Comparison of ENCODE assay signal across 21 mouse cellular contexts in the genomic region with DNA sequence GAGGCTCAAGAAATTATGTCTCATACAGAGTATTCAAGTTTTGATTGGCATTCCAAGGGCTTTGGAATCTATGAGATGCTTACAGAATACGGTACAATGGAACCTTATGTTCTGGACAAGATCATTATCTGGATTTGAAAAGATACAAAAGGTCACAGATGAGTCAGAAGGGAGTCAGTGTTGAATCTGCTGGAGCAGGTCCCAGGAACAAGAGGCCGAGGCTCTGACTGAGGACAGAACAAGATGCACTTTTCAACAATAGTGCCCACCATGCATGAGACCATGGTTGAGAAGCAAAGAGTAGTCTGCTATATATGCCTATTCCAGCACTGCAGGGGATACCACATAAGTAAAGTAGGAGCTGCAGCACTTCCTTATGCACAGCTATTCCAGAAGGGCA.
DNase-seq lines count a peak whose midpoint lies in the region; ATAC-seq lines count a peak whose summit lies in the region.
"Had no signal": no experiment of that assay in that cellular context is flagged by ENCODE, and none has a peak within 500 bp of the region (broad histone marks: within the 10 kb centered on the region; RNA-seq: fewer than 3 reads in every experiment).

No protein-coding gene starts in this region.

- H3K27ac ChIP-seq in neural tube, embryonic 15.5 days (replicated peaks) = no peak overlapping the region
- H3K27ac ChIP-seq: embryonic facial prominence, embryonic 13.5 days; forebrain, embryonic 13.5 days; heart, embryonic 10.5 days; hindbrain, embryonic 13.5 days; hindbrain, postnatal 0 days had no signal

- H3K9ac ChIP-seq in neural tube, embryonic 15.5 days (replicated peaks) = no peak overlapping the region
- H3K9ac ChIP-seq: embryonic facial prominence, embryonic 13.5 days; forebrain, embryonic 13.5 days; forebrain, postnatal 0 days; hindbrain, embryonic 13.5 days had no signal

- DNase-seq in cerebellum, adult 11 months = no peak
- DNase-seq in 3T3-L1 (ENCODE audit: low read depth, low spot score) = peak; percentile 2
- peak; percentile 9 for DNase-seq in adrenal gland, adult 8-10 months
- peak; percentile 32 to 56 for DNase-seq in adrenal gland, postnatal 36 days
- no peak for DNase-seq in kidney, postnatal 4 days
- DNase-seq in spleen, postnatal 36 days (ENCODE audit: low spot score in 2 of 2) = no peak
- DNase-seq: cerebellum, adult 11-12 months; cerebellum, postnatal 14 days; forebrain, postnatal 0 days; gastrocnemius, postnatal 14 days; heart, postnatal 14 days; kidney, adult 11 months; kidney, adult 9 months had no signal

- H3K27me3 ChIP-seq in neural tube, embryonic 15.5 days (replicated peaks) = no peaks in the 10 kb centered on the region
- H3K27me3 ChIP-seq: CH12.LX; embryonic facial prominence, embryonic 13.5 days; forebrain, embryonic 13.5 days; hindbrain, embryonic 13.5 days had no signal

- peak; percentile 31; the same call in 1 of the 2 replicates for ATAC-seq in cerebellum, adult (ENCODE audit: insufficient number of reproducible peaks, low FRiP score, low TSS enrichment)
- ATAC-seq in neural tube, embryonic 15.5 days (ENCODE audit: low FRiP score) = no peak
- ATAC-seq: forebrain, embryonic 13.5 days; forebrain, postnatal 0 days; hindbrain, postnatal 0 days had no signal

- no peaks in the 10 kb centered on the region for H3K36me3 ChIP-seq in neural tube, embryonic 15.5 days
- H3K36me3 ChIP-seq: embryonic facial prominence, embryonic 13.5 days; heart, embryonic 10.5 days; hindbrain, embryonic 13.5 days had no signal

- H3K4me3 ChIP-seq in neural tube, embryonic 15.5 days (replicated peaks) = no peak overlapping the region
- H3K4me3 ChIP-seq: embryonic facial prominence, embryonic 13.5 days; forebrain, embryonic 13.5 days; heart, embryonic 10.5 days; hindbrain, embryonic 13.5 days had no signal

- H3K4me2 ChIP-seq in neural tube, embryonic 15.5 days = no peak overlapping the region
- H3K4me2 ChIP-seq: embryonic facial prominence, embryonic 13.5 days; forebrain, embryonic 13.5 days; hindbrain, embryonic 13.5 days had no signal

- 81% methylated on average over 2 of the region's 2 CpGs for WGBS in neural tube, embryonic 15.5 days

- H3K4me1 ChIP-seq in neural tube, embryonic 15.5 days = peaks cover 3% of the 10 kb centered on the region
- H3K4me1 ChIP-seq: heart, embryonic 10.5 days had no signal

- no peaks in the 10 kb centered on the region for H3K9me3 ChIP-seq in neural tube, embryonic 15.5 days (replicated peaks)
- H3K9me3 ChIP-seq: embryonic facial prominence, embryonic 13.5 days; forebrain, embryonic 13.5 days; heart, embryonic 10.5 days; hindbrain, embryonic 13.5 days had no signal

Comparison
In these comparisons a context has a peak if more than half of its experiments do, and no peak if none do; other contexts are left out.
1. DNase-seq: peak in 3T3-L1 (single experiment), adrenal gland, adult 8-10 months (single experiment) and adrenal gland, postnatal 36 days (2 of 2); none in cerebellum, adult 11 months (single experiment), kidney, postnatal 4 days (0 of 2) and spleen, postnatal 36 days (0 of 2).